Mouse (Mus musculus): ENCODE measurements around the gene Spns2.

The Spns2 gene

GRCm38 (mm10) chr11:72489881-72490301 is at the start of gene Spns2:
Gene Spns2, minus strand, starts transcription at chr11:72489904.
- peak; percentile 88 to 94 for DNase-seq (ENCODE audit: low spot score in 2 of 2)

DNA sequence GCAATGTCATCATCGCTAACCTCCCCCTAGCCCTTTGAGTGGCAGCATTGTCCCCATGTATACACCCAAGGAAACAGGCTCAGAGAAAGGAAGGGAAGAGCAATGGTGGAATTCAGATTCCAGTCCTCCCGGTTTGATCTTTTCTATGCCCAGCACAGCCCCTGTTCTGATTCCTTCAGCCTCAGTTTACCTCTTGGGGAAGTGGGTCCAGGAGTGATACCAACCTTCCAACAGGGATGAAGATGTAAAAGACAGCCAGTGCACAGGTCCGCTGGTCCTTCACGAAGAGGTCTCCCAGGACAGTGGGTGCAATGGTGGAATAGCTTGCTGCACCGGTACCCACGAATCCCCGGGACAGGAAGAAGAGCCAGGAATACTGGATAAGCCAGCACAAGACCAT is 49.1 kb upstream of the Spns2 start:
- DNase-seq (ENCODE audit: low spot score in 2 of 2): no peak

- DNase-seq (ENCODE audit: low spot score in 2 of 2): no peak
Observed at GRCm38 (mm10) chr11:72538037-72538755, 48.5 kb upstream of the Spns2 start.

DNA sequence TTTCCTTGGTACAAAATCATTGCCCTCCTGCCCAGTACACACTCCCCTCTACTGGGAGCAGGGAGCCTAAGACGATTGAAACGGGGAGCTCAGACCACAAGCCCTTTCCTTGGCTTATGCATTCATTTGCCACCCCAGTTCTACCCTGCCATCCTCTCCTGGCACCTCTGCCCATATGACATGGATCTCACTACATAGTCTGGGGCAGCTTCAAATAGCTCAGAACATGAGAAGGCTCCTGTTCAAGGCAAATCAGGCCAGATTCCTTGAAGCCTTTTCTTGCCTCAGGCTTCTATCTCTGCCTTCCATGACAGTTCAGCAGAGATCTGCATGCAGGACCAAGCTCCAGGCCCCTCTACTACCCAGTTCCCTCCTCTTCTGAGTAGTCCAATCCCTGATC is 47.8 kb upstream of the Spns2 start:
- DNase-seq (ENCODE audit: low spot score in 2 of 2): no peak

DNA sequence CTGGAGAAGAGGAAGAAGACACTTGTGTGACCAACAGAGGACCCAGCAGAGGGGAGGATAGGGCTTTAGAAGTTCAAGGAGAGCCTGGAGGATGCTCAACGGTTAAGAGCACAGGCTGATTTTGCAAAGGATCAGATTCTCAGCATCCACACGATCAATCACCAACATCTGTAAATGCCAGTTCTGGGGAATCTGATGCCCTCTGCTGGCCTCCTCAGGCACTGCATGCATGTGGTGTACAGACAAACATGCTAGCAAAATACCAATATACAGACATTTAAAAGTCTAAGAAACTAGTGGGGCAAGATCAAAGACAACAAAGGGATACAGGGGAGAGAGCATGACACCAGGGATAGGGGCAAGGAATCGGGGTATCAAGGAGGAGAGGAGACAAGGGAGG is 45.8 kb upstream of the Spns2 start:
- DNase-seq (ENCODE audit: low spot score in 2 of 2): no peak

- DNase-seq (ENCODE audit: low spot score in 2 of 2): no peak
Observed at GRCm38 (mm10) chr11:72532890-72533289, 43.2 kb upstream of the Spns2 start.

GRCm38 (mm10) chr11:72531632-72532031 is 41.9 kb upstream of the Spns2 start:
- no peak for DNase-seq (ENCODE audit: low spot score in 2 of 2)

DNA sequence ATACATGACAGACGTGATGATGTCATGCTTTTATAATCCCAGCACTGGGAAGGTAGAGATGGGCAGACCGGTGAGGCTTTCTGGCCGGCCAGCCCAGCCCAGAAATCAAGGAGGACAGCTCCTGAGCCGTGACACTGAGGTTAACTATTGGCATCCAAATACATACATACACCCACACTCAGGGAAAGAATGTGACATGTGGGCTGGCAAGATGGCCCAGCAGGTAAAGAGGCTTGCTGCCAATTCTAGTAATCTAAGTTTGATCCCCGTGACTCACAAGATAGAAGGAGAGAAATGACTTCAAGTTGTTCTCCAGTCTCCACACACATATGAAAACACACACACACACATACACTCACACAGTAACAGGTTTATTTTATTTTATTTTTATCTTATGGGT is 41.4 kb upstream of the Spns2 start:
- no peak for DNase-seq (ENCODE audit: low spot score in 2 of 2)

DNA sequence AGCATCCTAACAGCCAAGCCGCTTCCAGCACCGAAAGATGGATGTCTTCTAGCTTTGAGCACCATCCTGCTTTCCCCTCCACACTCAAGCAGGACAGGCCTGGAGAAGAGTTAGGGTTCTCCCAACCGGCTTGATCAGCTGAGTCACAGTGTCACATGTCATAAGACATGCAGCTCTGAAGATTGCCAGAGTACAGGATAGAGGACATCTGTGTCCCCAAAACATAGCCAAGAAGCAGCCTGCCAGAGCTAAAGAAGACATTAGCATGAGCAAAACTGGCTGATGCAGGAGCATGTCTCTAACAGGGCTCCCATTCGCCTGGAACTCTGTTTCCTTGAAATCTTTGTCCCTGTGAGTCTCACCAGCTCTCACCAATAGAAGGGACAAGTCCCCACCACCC is 36.5 kb upstream of the Spns2 start:
- DNase-seq (ENCODE audit: low spot score in 2 of 2): no peak

DNA sequence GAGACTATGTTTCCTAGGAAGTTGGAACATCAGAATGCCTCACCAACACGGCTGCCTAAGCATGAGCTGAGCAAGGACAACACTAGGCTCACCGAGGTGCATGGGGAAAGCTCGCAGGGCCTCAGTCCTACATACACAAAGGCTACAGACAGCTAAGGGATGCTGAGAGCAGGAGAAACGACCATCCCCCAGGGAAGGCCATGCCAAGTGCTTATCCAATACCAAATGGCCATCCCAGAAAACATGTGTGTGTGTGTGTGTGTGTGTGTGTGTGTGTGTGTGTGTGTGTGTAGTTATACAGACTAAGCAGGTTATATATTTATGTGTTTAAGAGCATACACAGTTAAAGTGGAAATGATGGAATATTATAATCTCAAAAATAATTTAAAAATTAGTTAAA is 34.0 kb upstream of the Spns2 start:
- DNase-seq (ENCODE audit: low spot score in 2 of 2): no peak

GRCm38 (mm10) chr11:72522616-72523041 is 32.9 kb upstream of the Spns2 start:
- DNase-seq (ENCODE audit: low spot score in 2 of 2): peak; percentile 28 to 42

- no peak for DNase-seq (ENCODE audit: low spot score in 2 of 2)
Observed at GRCm38 (mm10) chr11:72521598-72522541, 32.2 kb upstream of the Spns2 start.

GRCm38 (mm10) chr11:72519895-72520294 is 30.2 kb upstream of the Spns2 start:
- DNase-seq (ENCODE audit: low spot score in 2 of 2): no peak

DNA sequence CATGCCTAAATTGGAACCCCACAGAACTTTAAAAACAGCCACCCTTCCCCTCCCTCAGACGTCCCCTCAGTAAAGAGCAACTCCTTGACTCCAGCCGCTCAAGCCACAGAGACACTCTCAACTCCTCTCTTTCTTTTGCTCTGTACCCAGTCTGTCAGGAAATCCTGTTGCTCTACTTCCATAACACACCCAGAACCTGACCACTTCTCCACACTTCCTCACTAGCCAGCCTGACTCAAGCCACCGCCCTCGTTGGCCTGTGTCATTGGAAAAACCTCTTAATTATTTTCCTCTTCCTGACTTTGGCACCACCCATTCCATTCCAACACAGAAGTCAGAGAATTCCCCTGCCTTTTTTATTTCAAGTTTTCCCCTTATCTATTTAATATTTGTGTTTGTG is 29.5 kb upstream of the Spns2 start:
- no peak for DNase-seq (ENCODE audit: low spot score in 2 of 2)

DNA sequence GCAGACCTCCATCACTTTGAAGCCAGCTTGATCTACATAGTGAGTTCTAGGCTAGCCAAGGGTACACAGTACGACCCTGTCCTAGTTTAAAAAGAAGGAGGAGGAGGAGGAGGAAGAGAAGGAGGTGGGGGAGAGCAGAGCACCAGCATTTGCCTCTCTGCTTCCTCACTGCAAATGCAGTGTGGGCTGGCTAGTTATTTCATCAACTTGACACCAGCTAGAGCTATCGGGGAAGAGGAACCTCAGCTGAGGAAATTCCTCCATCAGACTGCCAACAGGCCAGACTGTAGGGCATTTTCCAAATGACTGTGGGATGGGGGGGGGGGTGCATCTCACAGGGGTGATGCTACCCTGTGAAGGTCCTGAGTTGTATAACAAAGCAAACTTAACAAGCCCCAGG is 28.7 kb upstream of the Spns2 start:
- no peak for DNase-seq (ENCODE audit: low spot score in 2 of 2)

DNA sequence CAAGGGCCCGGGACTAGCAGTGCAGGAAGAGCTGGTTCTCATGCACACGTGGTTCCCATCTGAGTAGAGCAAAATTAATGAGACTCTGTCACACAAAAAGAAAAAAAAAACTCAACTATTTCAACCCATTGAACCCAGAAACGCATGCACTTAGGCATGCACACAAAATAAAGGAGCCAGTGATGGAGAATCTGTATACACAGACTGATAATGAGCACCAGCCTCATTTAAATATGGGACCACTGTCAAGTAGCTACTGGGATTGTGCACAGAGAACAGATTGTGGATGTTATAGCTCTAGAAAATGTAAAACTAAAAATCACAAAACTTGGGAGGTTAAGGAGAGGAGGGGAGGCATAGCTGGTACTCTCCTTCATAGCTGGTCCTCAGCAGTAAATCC is 25.3 kb upstream of the Spns2 start:
- no peak for DNase-seq (ENCODE audit: low spot score in 2 of 2)

- no peak for DNase-seq (ENCODE audit: low spot score in 2 of 2)
Observed at GRCm38 (mm10) chr11:72508651-72509050, 18.9 kb upstream of the Spns2 start.

DNA sequence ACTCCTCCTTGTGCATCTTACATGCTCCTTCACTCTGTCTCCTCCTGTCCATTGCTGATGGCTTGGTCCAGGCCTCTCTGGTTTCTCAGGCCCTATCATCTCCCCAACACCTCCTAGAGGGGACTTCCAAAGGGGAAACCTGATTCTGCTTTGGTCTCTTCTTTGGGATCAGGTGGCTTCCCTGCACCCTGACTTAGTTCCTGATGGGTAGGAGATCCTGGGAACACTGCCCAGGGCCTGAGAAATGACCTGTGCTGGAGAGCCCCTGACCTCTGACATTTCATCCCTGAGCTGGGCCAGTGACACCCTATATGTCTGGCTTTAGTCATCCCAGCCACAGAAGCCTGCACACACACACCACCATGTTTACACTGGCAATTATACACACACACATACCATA is 17.9 kb upstream of the Spns2 start:
- no peak for DNase-seq (ENCODE audit: low spot score in 2 of 2)

DNA sequence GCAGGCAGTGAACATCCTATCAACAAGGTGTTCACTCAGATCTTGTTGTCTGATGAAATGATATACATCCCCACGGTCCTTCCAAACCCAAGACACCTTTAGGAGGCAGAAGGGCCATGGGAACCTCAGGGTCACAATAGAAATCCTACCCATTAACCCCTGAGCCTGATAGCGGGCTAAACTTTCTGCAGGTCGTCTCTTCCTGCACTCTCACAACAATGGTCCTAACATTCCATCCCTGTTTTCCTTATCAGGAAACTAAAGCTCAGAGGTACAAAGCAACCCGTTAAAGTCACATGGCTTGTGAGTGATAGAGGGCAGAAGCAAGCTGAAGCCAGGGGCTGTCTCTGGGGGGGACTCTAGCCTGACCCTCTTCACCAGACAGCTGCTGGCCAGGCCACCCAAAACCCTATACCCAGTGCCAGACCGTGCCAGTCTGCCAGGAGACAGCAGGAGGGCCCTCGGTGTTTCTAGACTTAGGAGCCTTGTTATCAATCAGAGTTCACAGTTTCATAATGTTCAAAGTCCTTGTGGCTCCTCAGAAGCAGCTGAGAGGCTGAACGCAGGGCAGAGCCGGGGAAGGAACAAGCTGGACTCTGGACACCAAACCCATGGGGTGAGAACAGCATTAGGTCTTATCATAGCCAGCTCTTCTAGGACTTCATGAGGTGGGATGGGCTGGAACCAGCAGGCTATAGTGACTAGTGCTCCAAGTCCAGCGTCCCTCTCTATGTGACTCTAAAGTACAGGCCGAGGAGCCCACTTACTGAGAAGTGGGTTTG is 14.5 kb upstream of the Spns2 start:
- DNase-seq (ENCODE audit: low spot score in 2 of 2): no peak

DNA sequence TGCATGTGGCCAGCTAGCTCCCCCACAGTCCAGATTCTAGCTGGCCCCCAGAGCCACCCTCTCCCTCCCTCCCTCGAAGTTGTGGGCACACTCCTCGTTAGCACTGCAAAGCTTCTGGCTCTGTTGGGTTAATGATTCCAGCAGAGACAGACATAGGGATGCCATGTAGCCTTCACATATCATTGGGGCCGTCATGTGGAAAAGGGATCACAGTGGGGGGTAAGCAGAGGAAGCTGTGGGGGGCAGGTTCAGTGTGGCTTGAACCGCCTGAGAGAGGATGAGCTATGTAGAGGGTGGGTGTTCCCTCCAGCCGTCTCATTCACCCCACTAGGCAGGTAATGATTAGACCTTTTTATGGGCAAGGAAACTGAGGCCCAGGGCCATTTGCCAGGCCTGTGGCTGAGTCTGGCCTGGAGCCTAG is 13.8 kb upstream of the Spns2 start:
- DNase-seq (ENCODE audit: low spot score in 2 of 2): no peak

DNA sequence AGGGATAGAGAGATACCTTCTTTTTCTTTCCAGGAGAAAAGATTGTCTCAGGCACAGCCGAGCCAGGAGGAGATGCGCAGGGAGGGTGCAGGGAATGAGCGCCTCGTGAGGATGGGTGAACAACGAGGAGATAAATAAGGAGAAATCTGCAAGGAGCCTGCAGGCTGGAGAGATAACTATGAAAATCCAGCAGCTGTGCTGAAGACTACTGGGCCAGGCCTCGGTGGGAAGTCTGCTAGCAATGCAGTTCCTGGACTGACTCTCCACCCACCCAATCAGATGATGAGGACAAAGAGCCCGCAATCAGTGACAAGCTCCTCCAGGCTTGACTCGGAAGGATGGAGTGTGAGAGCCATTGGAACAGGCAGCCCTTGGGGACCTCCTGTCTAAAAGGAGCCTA is 12.5 kb upstream of the Spns2 start:
- peak; percentile 36 to 51 for DNase-seq (ENCODE audit: low spot score in 2 of 2)

GRCm38 (mm10) chr11:72501426-72502002 is 11.8 kb upstream of the Spns2 start:
- no peak for DNase-seq (ENCODE audit: low spot score in 2 of 2)

Data from right cerebral cortex, adult 2 months (tissue).